Mouse (Mus musculus): ENCODE measurements around the gene Wdr1. TPM values are rescaled to one million over a fixed set of nuclear protein-coding genes. Genes with fewer than 3 reads are reported as not detected.
"Not testable (repeated sequence)": the region's sequence is repeated elsewhere in the genome, so short reads cannot be mapped to it uniquely, and the experiment has no call there.

Gene Wdr1
- total RNA-seq, 2 experiments from 2014 or later = 130 to 138 TPM

DNA sequence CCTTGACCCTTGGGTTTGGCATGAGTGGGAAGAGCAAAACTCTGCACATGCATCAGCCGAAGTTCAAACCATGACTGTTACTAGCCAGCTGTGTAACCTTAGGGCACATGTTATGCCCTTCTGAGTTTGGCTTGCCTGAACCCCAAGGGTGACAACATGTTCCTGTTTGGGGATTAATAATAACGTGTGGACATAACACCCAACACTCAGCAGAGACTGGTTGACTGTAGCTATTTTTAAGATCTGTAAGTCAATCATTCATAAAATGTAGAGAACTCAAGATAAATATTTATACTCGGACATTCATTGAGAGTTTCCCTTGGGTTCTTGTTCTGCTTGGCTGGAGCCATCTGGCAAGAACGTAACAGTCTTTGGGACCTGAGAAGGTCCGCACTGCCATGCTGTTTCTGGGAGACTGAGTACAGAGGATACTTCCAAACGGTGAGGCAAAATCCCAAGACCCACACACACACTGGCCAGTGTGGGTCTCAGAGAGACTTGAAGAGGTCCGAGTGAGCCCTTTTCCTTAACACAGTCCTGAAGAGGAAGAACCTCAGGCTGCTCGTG, 66.4 kb downstream of the Wdr1 start:
- DNase-seq = no peak

- DNase-seq = no peak
Measured at GRCm38 (mm10) chr5:38493890-38494289, 69.1 kb downstream of the Wdr1 start.

GRCm38 (mm10) chr5:38491763-38492162, 71.3 kb downstream of the Wdr1 start:
- no peak for DNase-seq

DNA sequence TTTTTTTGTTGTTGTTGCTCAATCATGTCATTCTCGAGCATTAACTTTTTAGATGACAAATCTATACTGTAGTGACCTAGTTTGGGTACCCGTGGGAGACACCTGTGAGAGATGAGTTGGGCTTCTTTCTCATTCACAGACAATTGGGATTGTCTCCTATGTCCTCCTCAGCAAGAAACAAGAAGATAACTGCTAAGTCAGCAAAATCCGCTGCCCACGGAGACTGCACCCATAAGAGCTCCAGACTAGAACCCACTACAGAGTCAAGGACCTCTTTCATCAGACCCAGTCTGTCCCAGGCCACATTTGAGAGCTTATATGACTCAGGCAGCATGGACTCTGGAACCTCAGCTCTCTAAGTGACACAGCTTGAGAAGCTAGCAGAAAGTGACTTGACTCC, 73.3 kb downstream of the Wdr1 start:
- DNase-seq = no peak

- peak in 1 of 2 experiments; percentile 57 for DNase-seq
Measured at GRCm38 (mm10) chr5:38488673-38489615, 74.1 kb downstream of the Wdr1 start.

DNA sequence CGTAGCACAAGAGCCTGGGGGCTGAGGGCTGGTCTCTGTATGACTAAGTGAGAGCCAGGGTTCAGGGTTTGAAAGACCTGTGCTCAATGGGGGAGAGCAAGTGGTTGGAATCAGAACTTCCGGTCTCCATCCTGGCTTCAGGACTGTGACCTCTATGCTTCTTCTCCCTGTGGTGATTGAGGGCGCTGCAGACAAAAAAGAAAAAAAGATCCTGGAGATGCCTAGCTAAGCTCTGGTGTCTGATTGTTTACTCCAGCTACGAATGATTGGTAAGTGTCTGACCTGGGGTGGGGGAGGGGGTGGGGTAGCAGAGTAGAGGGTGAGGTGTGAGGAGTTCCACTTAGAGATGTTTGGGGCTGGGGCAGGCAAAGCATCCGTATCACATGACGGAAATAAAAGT, 75.0 kb downstream of the Wdr1 start:
- no peak for DNase-seq

GRCm38 (mm10) chr5:38487247-38487646, 75.8 kb downstream of the Wdr1 start:
- DNase-seq = no peak

GRCm38 (mm10) chr5:38485946-38486345, 77.1 kb downstream of the Wdr1 start:
- no peak for DNase-seq

DNA sequence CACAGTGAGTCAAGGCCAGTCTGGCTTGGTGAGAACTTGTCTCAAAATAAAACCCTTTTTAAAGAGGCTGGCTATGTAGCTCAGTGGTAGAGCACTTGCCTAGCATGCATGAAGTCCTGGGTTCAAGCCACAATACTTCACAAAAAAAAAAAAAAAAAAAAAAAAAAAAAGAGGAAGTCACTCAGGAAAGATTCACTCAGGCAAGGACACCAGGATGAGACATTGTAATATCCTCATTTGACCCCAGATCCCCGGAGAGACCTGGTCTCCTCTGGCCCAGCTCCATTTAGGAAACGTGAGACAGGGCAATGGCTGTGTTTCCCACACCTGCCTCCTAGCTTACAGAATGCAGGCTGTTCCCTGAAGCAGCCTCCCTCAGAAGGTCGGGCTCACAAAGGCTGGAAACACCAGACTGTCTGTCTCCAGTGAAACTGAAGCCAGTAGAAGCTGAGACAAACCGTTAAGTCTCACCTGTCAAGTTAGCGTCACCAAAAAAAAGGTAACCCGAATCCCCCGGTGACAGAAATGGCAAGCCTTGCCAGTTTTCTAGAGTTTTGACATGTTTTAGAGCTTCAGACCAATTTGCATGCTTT, 79.4 kb downstream of the Wdr1 start:
- no peak for DNase-seq

GRCm38 (mm10) chr5:38480822-38481707, 82.0 kb downstream of the Wdr1 start:
- no peak for DNase-seq

DNA sequence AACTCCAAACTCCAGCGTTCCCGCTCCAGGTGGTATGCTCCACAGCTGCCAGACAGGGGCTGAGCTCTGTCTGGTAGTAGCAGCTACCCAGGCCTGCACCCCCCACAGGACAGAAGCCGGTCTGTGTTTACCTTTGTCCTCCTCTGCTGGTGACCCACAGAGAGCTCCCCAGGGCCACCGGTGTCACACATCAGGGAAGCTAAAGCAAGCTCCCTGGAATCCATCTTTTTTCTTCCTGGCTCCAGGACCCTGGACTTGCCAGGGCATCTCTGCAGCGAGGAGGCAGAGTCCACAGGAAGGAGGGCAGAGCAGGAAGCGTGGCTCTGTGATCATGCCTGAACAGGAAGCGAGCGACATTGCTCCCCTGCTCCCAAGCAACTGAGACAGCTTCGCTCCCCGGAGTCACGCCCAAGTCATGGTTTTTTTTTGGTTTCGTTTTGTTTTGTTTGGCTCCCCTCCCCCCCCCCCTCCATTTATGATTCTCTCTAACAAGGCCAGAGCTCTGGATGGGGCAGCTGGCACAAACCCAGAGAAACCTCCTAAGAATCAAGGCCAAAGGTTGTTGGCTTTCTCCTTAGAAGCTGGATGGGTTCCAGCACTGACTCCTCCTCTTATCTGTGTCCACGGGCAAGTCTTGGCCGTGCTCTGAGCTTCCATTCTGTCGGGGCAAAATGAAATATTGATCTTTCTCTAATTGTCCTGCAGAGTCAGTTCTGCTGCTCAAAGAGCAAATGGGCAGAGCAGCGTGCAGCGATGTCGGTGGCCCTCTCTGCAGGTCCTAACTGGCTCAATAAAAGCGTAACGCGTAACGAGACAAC, 82.9 kb downstream of the Wdr1 start:
- peak; percentile 85 to 89 for DNase-seq

GRCm38 (mm10) chr5:38479545-38479907, 83.5 kb downstream of the Wdr1 start:
- DNase-seq = not testable (repeated sequence)

- peak in 1 of 2 experiments; percentile 57 for DNase-seq
Measured at GRCm38 (mm10) chr5:38479027-38479426, 84.0 kb downstream of the Wdr1 start.

- peak; percentile 13 to 37 for DNase-seq
Measured at GRCm38 (mm10) chr5:38477731-38478445, 85.1 kb downstream of the Wdr1 start.

GRCm38 (mm10) chr5:38476861-38477565, 86.0 kb downstream of the Wdr1 start:
- peak; percentile 53 to 71 for DNase-seq

Data from adrenal gland, postnatal 36 days (tissue).